Mouse (Mus musculus): ENCODE data around the gene Nrip2. TPM values are rescaled to one million over a fixed set of nuclear protein-coding genes. Genes with fewer than 3 reads are reported as not detected.

The Nrip2 gene
- polyA plus RNA-seq, 1 experiment from 2014 or later = 5.3 TPM

- 15% methylated on average over 3 of the region's 3 CpGs for WGBS
- Histone ChIP-seq H3K4me2 (ENCODE audit: low read depth, low read length) (no peak overlapping the region), H3K4me1 (ENCODE audit: control insufficient read depth, insufficient read depth, low read length) (no peaks in the 10 kb centered on the region), H3K9ac (ENCODE audit: low read depth, low read length) (no peak overlapping the region), H3K4me3 (ENCODE audit: low read length) (no peak overlapping the region), H3K9me3 (ENCODE audit: control insufficient read depth, low read length) (no peaks in the 10 kb centered on the region), H3K36me3 (ENCODE audit: control insufficient read depth, insufficient read depth, low read length) (peaks cover 19% of the 10 kb centered on the region), H3K27me3 (replicated peaks; ENCODE audit: control insufficient read depth, insufficient read depth, low read length) (no peaks in the 10 kb centered on the region), H3K27ac (ENCODE audit: low read length) (no peak overlapping the region)
- ATAC-seq = peak; percentile 57
These were observed 12.0 kb downstream of the Nrip2 start for GRCm38 (mm10) chr6:128411115-128411514.

- Histone ChIP-seq H3K4me1 (ENCODE audit: control insufficient read depth, insufficient read depth, low read length) (peaks cover under 1% of the 10 kb centered on the region; the same call in 1 of the 2 replicates), H3K36me3 (ENCODE audit: control insufficient read depth, insufficient read depth, low read length) (peaks cover 4% of the 10 kb centered on the region; the same call in 1 of the 2 replicates), H3K27me3 (replicated peaks; ENCODE audit: control insufficient read depth, insufficient read depth, low read length) (no peaks in the 10 kb centered on the region), H3K27ac (ENCODE audit: low read length) (no peak overlapping the region), H3K9me3 (ENCODE audit: control insufficient read depth, low read length) (no peaks in the 10 kb centered on the region), H3K9ac (ENCODE audit: low read depth, low read length) (no peak overlapping the region), H3K4me3 (ENCODE audit: low read length) (no peak overlapping the region), H3K4me2 (ENCODE audit: low read depth, low read length) (no peak overlapping the region)
- ATAC-seq = no peak
- WGBS = 84% methylated on average over 5 of the region's 5 CpGs
These were observed 17.1 kb downstream of the Nrip2 start for GRCm38 (mm10) chr6:128416169-128416568.

GRCm38 (mm10) chr6:128418076-128418475 lies 19.0 kb downstream of the Nrip2 start:
- H3K36me3 ChIP-seq (ENCODE audit: control insufficient read depth, insufficient read depth, low read length) = peaks cover 4% of the 10 kb centered on the region; the same call in 1 of the 2 replicates
- 84% methylated on average over 1 of the region's 1 CpGs for WGBS
- H3K4me1 ChIP-seq (ENCODE audit: control insufficient read depth, insufficient read depth, low read length) = peaks cover 5% of the 10 kb centered on the region
- H3K9ac ChIP-seq (ENCODE audit: low read depth, low read length) = no peak overlapping the region
- H3K27ac ChIP-seq (ENCODE audit: low read length) = no peak overlapping the region
- no peak overlapping the region for H3K4me2 ChIP-seq (ENCODE audit: low read depth, low read length)
- no peak overlapping the region for H3K4me3 ChIP-seq (ENCODE audit: low read length)
- H3K27me3 ChIP-seq (replicated peaks; ENCODE audit: control insufficient read depth, insufficient read depth, low read length) = no peaks in the 10 kb centered on the region
- H3K9me3 ChIP-seq (ENCODE audit: control insufficient read depth, low read length) = no peaks in the 10 kb centered on the region
- no peak for ATAC-seq

GRCm38 (mm10) chr6:128421036-128421435 lies 21.9 kb downstream of the Nrip2 start:
- 74% methylated on average over 2 of the region's 2 CpGs for WGBS
- no peak for ATAC-seq
- peaks cover 8% of the 10 kb centered on the region for H3K4me1 ChIP-seq (ENCODE audit: control insufficient read depth, insufficient read depth, low read length)
- H3K27ac ChIP-seq (ENCODE audit: low read length) = peak overlapping the region; percentile 54
- H3K36me3 ChIP-seq (ENCODE audit: control insufficient read depth, insufficient read depth, low read length) = no peaks in the 10 kb centered on the region
- H3K9me3 ChIP-seq (ENCODE audit: control insufficient read depth, low read length) = no peaks in the 10 kb centered on the region
- no peak overlapping the region for H3K4me2 ChIP-seq (ENCODE audit: low read depth, low read length)
- no peaks in the 10 kb centered on the region for H3K27me3 ChIP-seq (replicated peaks; ENCODE audit: control insufficient read depth, insufficient read depth, low read length)
- H3K4me3 ChIP-seq (ENCODE audit: low read length) = no peak overlapping the region
- H3K9ac ChIP-seq (ENCODE audit: low read depth, low read length) = no peak overlapping the region

- Histone ChIP-seq H3K36me3 (ENCODE audit: control insufficient read depth, insufficient read depth, low read length) (no peaks in the 10 kb centered on the region), H3K27ac (ENCODE audit: low read length) (peak overlapping the region; percentile 54), H3K9me3 (ENCODE audit: control insufficient read depth, low read length) (no peaks in the 10 kb centered on the region), H3K4me3 (ENCODE audit: low read length) (no peak overlapping the region), H3K9ac (ENCODE audit: low read depth, low read length) (no peak overlapping the region), H3K27me3 (replicated peaks; ENCODE audit: control insufficient read depth, insufficient read depth, low read length) (no peaks in the 10 kb centered on the region), H3K4me2 (ENCODE audit: low read depth, low read length) (no peak overlapping the region), H3K4me1 (ENCODE audit: control insufficient read depth, insufficient read depth, low read length) (peaks cover 8% of the 10 kb centered on the region)
- 81% methylated on average over 3 of the region's 3 CpGs for WGBS
- ATAC-seq = no peak
These were observed 22.4 kb downstream of the Nrip2 start for GRCm38 (mm10) chr6:128421480-128421879.

- Histone ChIP-seq H3K4me2 (ENCODE audit: low read depth, low read length) (peak overlapping the region; percentile 37), H3K4me3 (ENCODE audit: low read length) (peak overlapping the region; percentile 61), H3K9me3 (ENCODE audit: control insufficient read depth, low read length) (no peaks in the 10 kb centered on the region), H3K27me3 (replicated peaks; ENCODE audit: control insufficient read depth, insufficient read depth, low read length) (no peaks in the 10 kb centered on the region), H3K27ac (ENCODE audit: low read length) (peak overlapping the region; percentile 84), H3K4me1 (ENCODE audit: control insufficient read depth, insufficient read depth, low read length) (peaks cover 8% of the 10 kb centered on the region), H3K9ac (ENCODE audit: low read depth, low read length) (peak overlapping the region; percentile 83), H3K36me3 (ENCODE audit: control insufficient read depth, insufficient read depth, low read length) (no peaks in the 10 kb centered on the region)
- WGBS = 36% methylated on average over 15 of the region's 16 CpGs
- ATAC-seq = peak; percentile 43; the same call in 1 of the 2 replicates
These were observed 24.6 kb downstream of the Nrip2 start for GRCm38 (mm10) chr6:128423496-128424268.

GRCm38 (mm10) chr6:128424269-128425019 lies 25.3 kb downstream of the Nrip2 start, which contains the start of gene Itfg2:
TSS of gene Itfg2 (minus strand) at chr6:128424931.
- peak within 1 kb of the TSS; percentile 61 for H3K4me3 ChIP-seq (ENCODE audit: low read length)
- peak within 1 kb of the TSS; percentile 37 for H3K4me2 ChIP-seq (ENCODE audit: low read depth, low read length)
- peak; percentile 96 for ATAC-seq
- peak within 1 kb of the TSS; percentile 83 for H3K9ac ChIP-seq (ENCODE audit: low read depth, low read length)
- no peaks in the 10 kb centered on the region for H3K9me3 ChIP-seq (ENCODE audit: control insufficient read depth, low read length)
- H3K27me3 ChIP-seq (replicated peaks; ENCODE audit: control insufficient read depth, insufficient read depth, low read length) = no peaks in the 10 kb centered on the region
- H3K27ac ChIP-seq (ENCODE audit: low read length) = peak within 1 kb of the TSS; percentile 94
- H3K4me1 ChIP-seq (ENCODE audit: control insufficient read depth, insufficient read depth, low read length) = peaks cover 8% of the 10 kb centered on the region
- under 1% methylated on average over 42 of the region's 42 CpGs for WGBS
- no peaks in the 10 kb centered on the region for H3K36me3 ChIP-seq (ENCODE audit: control insufficient read depth, insufficient read depth, low read length)

GRCm38 (mm10) chr6:128425046-128425445 lies 25.9 kb downstream of the Nrip2 start:
- Histone ChIP-seq H3K9ac (ENCODE audit: low read depth, low read length) (peak overlapping the region; percentile 83), H3K36me3 (ENCODE audit: control insufficient read depth, insufficient read depth, low read length) (peaks cover 4% of the 10 kb centered on the region), H3K9me3 (ENCODE audit: control insufficient read depth, low read length) (no peaks in the 10 kb centered on the region), H3K4me1 (ENCODE audit: control insufficient read depth, insufficient read depth, low read length) (peaks cover 8% of the 10 kb centered on the region), H3K4me3 (ENCODE audit: low read length) (peak overlapping the region; percentile 61), H3K27ac (ENCODE audit: low read length) (peak overlapping the region; percentile 94; the same call in 1 of the 2 replicates), H3K4me2 (ENCODE audit: low read depth, low read length) (peak overlapping the region; percentile 37), H3K27me3 (replicated peaks; ENCODE audit: control insufficient read depth, insufficient read depth, low read length) (no peaks in the 10 kb centered on the region)
- WGBS = 15% methylated on average over 9 of the region's 9 CpGs
- no peak for ATAC-seq

- no peak overlapping the region for H3K27ac ChIP-seq (ENCODE audit: low read length)
- no peaks in the 10 kb centered on the region for H3K9me3 ChIP-seq (ENCODE audit: control insufficient read depth, low read length)
- no peak overlapping the region for H3K9ac ChIP-seq (ENCODE audit: low read depth, low read length)
- H3K4me3 ChIP-seq (ENCODE audit: low read length) = no peak overlapping the region
- no peak overlapping the region for H3K4me2 ChIP-seq (ENCODE audit: low read depth, low read length)
- no peak for ATAC-seq
- H3K27me3 ChIP-seq (replicated peaks; ENCODE audit: control insufficient read depth, insufficient read depth, low read length) = no peaks in the 10 kb centered on the region
- 87% methylated on average over 5 of the region's 5 CpGs for WGBS
- 0 out of 2 replicates have a peak, but pooled peaks cover 2% of the 10 kb centered on the region for H3K4me1 ChIP-seq (ENCODE audit: control insufficient read depth, insufficient read depth, low read length)
- H3K36me3 ChIP-seq (ENCODE audit: control insufficient read depth, insufficient read depth, low read length) = peaks cover 24% of the 10 kb centered on the region
These were observed 28.5 kb downstream of the Nrip2 start for GRCm38 (mm10) chr6:128427571-128427970.
